Mouse (Mus musculus): Measurements from ENCODE around the gene Osbpl10.

GRCm38 (mm10) chr9:115023137-115023536, 44.8 kb downstream of the Osbpl10 start:
- peak; percentile 30 for TF ChIP-seq CTCF (IDR thresholded peaks at IDR 0.05; ENCODE audit: low read depth)
- no peak for TF ChIP-seq EP300 (optimal IDR thresholded peaks at IDR 0.05)

Data from stomach, postnatal 0 days (tissue).